Mouse (Mus musculus) erythroblast, embryonic 14.5 days (primary cell): ENCODE results near the gene Cpne1.

Experiments
- GATA1 ChIP-seq: IDR thresholded peaks from 2 replicates; pipeline ENCODE4 v1.6.1; 2012; ENCODE audit warnings: low read length, inconsistent platforms, mixed read lengths
- TAL1 ChIP-seq: IDR thresholded peaks from 3 replicates; pipeline ENCODE4 v1.6.1; 2012; ENCODE audit warnings: low read length, inconsistent platforms, mixed read lengths

GRCm38 (mm10) chr2:156079674-156080073 is 32.1 kb downstream of the Cpne1 start:
- no peak for TF ChIP-seq GATA1
- TF ChIP-seq TAL1 = no peak
